Mouse (Mus musculus) CH12.LX (cell line): ENCODE results near the gene Ankrd24. TPM values are rescaled to one million over a fixed set of nuclear protein-coding genes. Genes with fewer than 3 reads are reported as not detected.
"Not testable (repeated sequence)": the region's sequence is repeated elsewhere in the genome, so short reads cannot be mapped to it uniquely, and the experiment has no call there.

Experiments used
- DNase-seq: peaks from one replicate; pipeline ENCODE4 v3.0.0-alpha.2; 2013; ENCODE audit errors: extremely low read depth
- H3K27ac ChIP-seq: 2 replicates; pipeline ENCODE4 v1.5.1; 2012; ENCODE audit warnings: low read depth, mild to moderate bottlenecking, control low read depth, moderate library complexity; ENCODE audit not compliant: insufficient read depth
- H3K27me3 ChIP-seq: replicated peaks from 2 replicates; pipeline ENCODE3; 2012; ENCODE audit warnings: inconsistent platforms
- H3K36me3 ChIP-seq, 2 experiments: replicated peaks in 1 of 2; 2 replicates each; pipeline versions ENCODE3 to v1.6.1; 2012; ENCODE audit warnings: inconsistent platforms in 1 of 2, low read length in 1 of 2, mild to moderate bottlenecking in 1 of 2, mixed read lengths in 1 of 2, moderate library complexity in 1 of 2; ENCODE audit not compliant: control insufficient read depth in 1 of 2, insufficient read depth in 1 of 2
- H3K4me1 ChIP-seq, 2 experiments: 2 replicates each; pipeline ENCODE4 v1.6.1; 2012; ENCODE audit warnings: inconsistent platforms in 1 of 2, moderate library complexity in 1 of 2; ENCODE audit not compliant: insufficient read depth in 2 of 2, control insufficient read depth in 1 of 2
- H3K4me2 ChIP-seq: 2 replicates; pipeline ENCODE4 v1.6.1; 2012; ENCODE audit warnings: low read depth, mild to moderate bottlenecking, control low read depth; ENCODE audit not compliant: poor library complexity, insufficient read depth, severe bottlenecking
- H3K4me3 ChIP-seq, 3 experiments: fragments of 150-350 bp in 1 of 3; sonication (generic) in 1 of 3; replicated peaks in 1 of 3; 2 replicates each; pipeline versions ENCODE3 to v1.5.1; 2011 to 2012; ENCODE audit warnings: low read depth in 2 of 3, low read length in 2 of 3, mild to moderate bottlenecking in 2 of 3, moderate library complexity in 2 of 3, control low read depth in 1 of 3, improper control_type of control experiment in 1 of 3, inconsistent platforms in 1 of 3, mixed read lengths in 1 of 3; ENCODE audit not compliant: poor library complexity in 1 of 3
- H3K79me2 ChIP-seq: replicated peaks from 2 replicates; pipeline ENCODE4 v1.6.1; 2012; ENCODE audit warnings: mild to moderate bottlenecking, moderate library complexity; ENCODE audit not compliant: control insufficient read depth, poor library complexity, insufficient read depth, severe bottlenecking; ENCODE audit errors: extremely low read depth
- H3K9ac ChIP-seq: 2 replicates; pipeline ENCODE4 v1.6.1; 2012; ENCODE audit warnings: low read depth, mild to moderate bottlenecking, control low read depth, moderate library complexity; ENCODE audit not compliant: insufficient read depth
- H3K9me3 ChIP-seq: replicated peaks from 2 replicates; pipeline ENCODE3; 2012; ENCODE audit warnings: low read length, inconsistent platforms, mixed read lengths
- CHD1 ChIP-seq: IDR thresholded peaks from 2 replicates; pipeline ENCODE4 v1.6.1; 2012; ENCODE audit warnings: low read depth, low read length, improper control_type of control experiment, inconsistent platforms
- CTCF ChIP-seq, 2 experiments: IDR thresholded peaks in 1 of 2; conservative IDR thresholded peaks in 1 of 2; 2 replicates each; pipeline ENCODE4 v1.5.1; 2011 to 2012; ENCODE audit warnings: low read depth in 2 of 2, low read length in 2 of 2, improper control_type of control experiment in 1 of 2, inconsistent platforms in 1 of 2, mild to moderate bottlenecking in 1 of 2, moderate library complexity in 1 of 2
- E2F4 ChIP-seq: IDR thresholded peaks from 2 replicates; pipeline ENCODE4 v1.6.1; 2011; ENCODE audit warnings: low read depth, low read length, improper control_type of control experiment; ENCODE audit not compliant: insufficient replicate concordance
- ELF1 ChIP-seq: IDR thresholded peaks from 2 replicates; pipeline ENCODE4 v1.6.1; 2014; ENCODE audit warnings: low read depth, mild to moderate bottlenecking, inconsistent platforms, low read length, improper control_type of control experiment
- GABPA ChIP-seq: IDR thresholded peaks from 2 replicates; pipeline ENCODE4 v1.6.1; 2012; ENCODE audit warnings: low read depth, low read length, improper control_type of control experiment, inconsistent platforms; ENCODE audit not compliant: insufficient replicate concordance
- HCFC1 ChIP-seq: IDR thresholded peaks from 2 replicates; pipeline ENCODE4 v1.6.1; 2012; ENCODE audit warnings: low read depth, mild to moderate bottlenecking, inconsistent platforms, low read length, improper control_type of control experiment
- IRF4 ChIP-seq: IDR thresholded peaks from 2 replicates; pipeline ENCODE4 v1.6.1; 2014; ENCODE audit warnings: low read depth, mild to moderate bottlenecking, inconsistent platforms, low read length, improper control_type of control experiment
- JUN ChIP-seq: IDR thresholded peaks from 2 replicates; pipeline ENCODE4 v1.6.1; 2011; ENCODE audit warnings: low read depth, mild to moderate bottlenecking, low read length, improper control_type of control experiment, moderate library complexity; ENCODE audit not compliant: insufficient read depth
- KAT2A ChIP-seq: IDR thresholded peaks from 2 replicates; pipeline ENCODE4 v1.6.1; 2012; ENCODE audit warnings: low read length, improper control_type of control experiment, inconsistent platforms; ENCODE audit not compliant: insufficient replicate concordance
- MAX ChIP-seq: IDR thresholded peaks from 2 replicates; pipeline ENCODE4 v1.6.1; 2011; ENCODE audit warnings: low read length, improper control_type of control experiment
- MEF2A ChIP-seq: IDR thresholded peaks from 2 replicates; pipeline ENCODE4 v1.6.1; 2014; ENCODE audit warnings: low read depth, mild to moderate bottlenecking, inconsistent platforms, low read length, improper control_type of control experiment, borderline replicate concordance
- MXI1 ChIP-seq: IDR thresholded peaks from 2 replicates; pipeline ENCODE4 v1.6.1; 2011; ENCODE audit warnings: mild to moderate bottlenecking, low read depth, low read length, improper control_type of control experiment
- MYC ChIP-seq: IDR thresholded peaks from 2 replicates; pipeline ENCODE4 v1.6.1; 2011; ENCODE audit warnings: low read depth, mild to moderate bottlenecking, improper control_type of control experiment, low read length
- NRF1 ChIP-seq: IDR thresholded peaks from 2 replicates; pipeline ENCODE4 v1.6.1; 2014; ENCODE audit warnings: low read depth, mild to moderate bottlenecking, inconsistent platforms, low read length, improper control_type of control experiment, moderate library complexity
- PAX5 ChIP-seq: IDR thresholded peaks from 2 replicates; pipeline ENCODE4 v1.6.1; 2012; ENCODE audit warnings: low read length, inconsistent platforms, mixed read lengths
- POLR2A ChIP-seq: IDR thresholded peaks from 2 replicates; pipeline ENCODE4 v1.6.1; 2011; ENCODE audit warnings: low read depth, mild to moderate bottlenecking, improper control_type of control experiment, low read length
- POLR2AphosphoS2 ChIP-seq: IDR thresholded peaks from 2 replicates; pipeline ENCODE4 v1.6.1; 2011; ENCODE audit warnings: low read depth, low read length, improper control_type of control experiment
- RAD21 ChIP-seq: IDR thresholded peaks from 2 replicates; pipeline ENCODE4 v1.6.1; 2011; ENCODE audit warnings: low read depth, mild to moderate bottlenecking, low read length, improper control_type of control experiment, moderate library complexity
- SIN3A ChIP-seq: IDR thresholded peaks from 2 replicates; pipeline ENCODE4 v1.6.1; 2012; ENCODE audit warnings: low read length, improper control_type of control experiment, inconsistent platforms
- SMC3 ChIP-seq: IDR thresholded peaks from 2 replicates; pipeline ENCODE4 v1.6.1; 2011; ENCODE audit warnings: low read depth, low read length, improper control_type of control experiment
- UBTF ChIP-seq: IDR thresholded peaks from 2 replicates; pipeline ENCODE4 v1.6.1; 2012; ENCODE audit warnings: low read depth, mild to moderate bottlenecking, inconsistent platforms, low read length, improper control_type of control experiment, moderate library complexity
- USF2 ChIP-seq: conservative IDR thresholded peaks from 2 replicates; pipeline ENCODE4 v1.6.1; 2011; ENCODE audit warnings: low read depth, low read length, improper control_type of control experiment
- ZKSCAN1 ChIP-seq: IDR thresholded peaks from 2 replicates; pipeline ENCODE4 v1.6.1; 2012; ENCODE audit warnings: low read depth, inconsistent platforms, low read length, improper control_type of control experiment, borderline replicate concordance
- ZNF384 ChIP-seq: IDR thresholded peaks from 2 replicates; pipeline ENCODE4 v1.6.1; 2012; ENCODE audit warnings: low read depth, low read length, improper control_type of control experiment, inconsistent platforms
- dilution Hi-C: fragments of 300-500 bp; cut with MboI; formaldehyde crosslinking; loops from 2 replicates; pipeline ENCODE4 v1.14.3; 2020; ENCODE audit warnings: low sequenced_read_pairs; ENCODE audit not compliant: extremely low pct_unique_long_range_greater_than_20kb, extremely low pct_ligation_motif_present
- in situ Hi-C: fragments of 300-500 bp; cut with MboI; formaldehyde crosslinking; loops from 3 replicates; pipeline ENCODE4 v1.14.3; 2019; ENCODE audit warnings: low sequenced_read_pairs, low pct_ligation_motif_present, low pct_unique_long_range_greater_than_20kb, mixed read lengths
- polyA plus RNA-seq: library from polyadenylated mRNA; unstranded; fragments of >175 nt; gene quantifications from 2 replicates; pipeline ENCODE4 v1.2.1, GENCODE M21; 2012; ENCODE audit warnings: low read depth; ENCODE audit not compliant: insufficient read length
- total RNA-seq, 2 experiments: library from RNA; depleted of rRNA; stranded (reverse); fragments of 300-350 nt in 1 of 2; fragments of >200 nt in 1 of 2; gene quantifications; 2 replicates each; pipeline ENCODE4 v1.2.3; 2012 to 2014

Ankrd24 gene
- total and polyA plus RNA-seq, 3 experiments = 3.7 to 5.4 (median 4.2) TPM

GRCm38 (mm10) chr10:81636338-81636737, 8.0 kb downstream of the Ankrd24 start:
- H3K4me1 ChIP-seq = peaks cover 2 to 12% of the 10 kb centered on the region in 2 experiments
- no peaks in the 10 kb centered on the region for H3K79me2 ChIP-seq
- no peaks in the 10 kb centered on the region for H3K9me3 ChIP-seq
- DNase-seq = no peak
- no peaks in the 10 kb centered on the region for H3K36me3 ChIP-seq
- H3K27me3 ChIP-seq = peaks cover 64% of the 10 kb centered on the region
- H3K9ac ChIP-seq = no peak overlapping the region
- TF ChIP-seq SMC3 = no peak
- no peak for TF ChIP-seq RAD21
- no peak for TF ChIP-seq CTCF (conservative IDR thresholded peaks at IDR 0.05 in 1 of 2, IDR thresholded peaks at IDR 0.05 in 1 of 2; ENCODE audit: low read depth in 2 of 2, low read length in 2 of 2)
- TF ChIP-seq ZNF384 = no peak
- no peak for TF ChIP-seq MYC
- no peak for TF ChIP-seq CHD1
- TF ChIP-seq MXI1 = no peak
- TF ChIP-seq NRF1 = no peak
- TF ChIP-seq ELF1 = no peak
- no peak for TF ChIP-seq USF2
- no peak for TF ChIP-seq POLR2A
- TF ChIP-seq SIN3A = no peak
- no peak for TF ChIP-seq GABPA
- TF ChIP-seq E2F4 = no peak
- TF ChIP-seq POLR2AphosphoS2 = no peak
- TF ChIP-seq MAX = no peak
- no peak for TF ChIP-seq HCFC1
- TF ChIP-seq KAT2A = no peak
- TF ChIP-seq IRF4 = no peak
- no peak overlapping the region for H3K4me2 ChIP-seq
- dilution Hi-C loops = no loop called here
- in situ Hi-C loops = no loop called here
- H3K4me3 ChIP-seq = no peak overlapping the region
- H3K27ac ChIP-seq = no peak overlapping the region

DNA sequence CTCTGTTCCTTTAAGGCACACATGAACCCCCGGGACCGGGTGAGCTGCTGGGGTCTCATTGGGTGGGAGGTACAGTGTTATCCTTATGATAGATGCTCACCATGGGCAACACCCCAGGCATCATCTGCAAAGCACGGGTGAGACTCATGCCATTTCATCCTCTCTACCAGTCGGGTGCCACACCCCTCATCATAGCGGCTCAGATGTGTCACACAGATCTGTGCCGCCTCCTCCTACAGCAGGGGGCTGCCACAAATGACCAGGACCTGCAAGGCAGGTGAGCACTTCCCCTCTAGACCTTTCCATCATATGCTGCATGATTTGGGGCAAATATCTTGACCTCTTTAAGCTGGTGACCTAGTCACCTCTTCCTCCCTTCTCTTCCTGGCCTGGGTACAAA, 9.8 kb downstream of the Ankrd24 start:
- dilution Hi-C loops = no loop called here
- H3K9me3 ChIP-seq = no peaks in the 10 kb centered on the region
- H3K27me3 ChIP-seq = peaks cover 62% of the 10 kb centered on the region
- no peak overlapping the region for H3K27ac ChIP-seq
- no peak for DNase-seq
- H3K36me3 ChIP-seq = no peaks in the 10 kb centered on the region
- in situ Hi-C loops = no loop called here
- H3K9ac ChIP-seq = no peak overlapping the region
- H3K4me1 ChIP-seq = peaks cover 13 to 21% of the 10 kb centered on the region in 2 experiments
- no peaks in the 10 kb centered on the region for H3K79me2 ChIP-seq
- H3K4me3 ChIP-seq = no peak overlapping the region
- TF ChIP-seq ZKSCAN1 (no peak), JUN (no peak), UBTF (no peak), IRF4 (no peak), MAX (no peak), POLR2A (no peak), SMC3 (no peak), PAX5 (no peak), MEF2A (no peak)
- H3K4me2 ChIP-seq = no peak overlapping the region

GRCm38 (mm10) chr10:81640825-81641224, 12.5 kb downstream of the Ankrd24 start:
- H3K36me3 ChIP-seq, H3K4me3 ChIP-seq, H3K9ac ChIP-seq, H3K9me3 ChIP-seq, dilution Hi-C loops, H3K27ac ChIP-seq, DNase-seq, in situ Hi-C loops, H3K4me2 ChIP-seq, H3K79me2 ChIP-seq: not testable (repeated sequence)
- Histone ChIP-seq H3K4me1 (peaks cover 17% of the 10 kb centered on the region in 2 experiments), H3K27me3 (peaks cover 46% of the 10 kb centered on the region)
